ENCODE assay signal across 27 mouse cellular contexts in genomic region chr11:89569391-89570145, GRCm38 (mm10).
DNase-seq lines count a peak whose midpoint lies in the region; ATAC-seq lines count a peak whose summit lies in the region.
"Had no signal": no experiment of that assay in that cellular context is flagged by ENCODE, and none has a peak within 500 bp of the region (broad histone marks: within the 10 kb centered on the region; RNA-seq: fewer than 3 reads in every experiment).

No protein-coding gene starts in this region.

- no peaks in the 10 kb centered on the region for H3K9me3 ChIP-seq in kidney, embryonic 16.5 days (ENCODE audit: low read length)
- H3K9me3 ChIP-seq in forebrain, embryonic 10.5 days: no peaks in the 10 kb centered on the region
- H3K9me3 ChIP-seq: embryonic facial prominence, embryonic 13.5 days; heart, embryonic 12.5 days; hindbrain, embryonic 10.5 days; intestine, embryonic 15.5 days; limb, embryonic 10.5 days; midbrain, embryonic 13.5 days; neural tube, embryonic 12.5 days had no signal

- no peak overlapping the region for H3K4me3 ChIP-seq in kidney, embryonic 16.5 days (ENCODE audit: low read length)
- no peak overlapping the region for H3K4me3 ChIP-seq in forebrain, embryonic 10.5 days
- H3K4me3 ChIP-seq: embryonic facial prominence, embryonic 13.5 days; heart, embryonic 12.5 days; hindbrain, embryonic 10.5 days; intestine, embryonic 15.5 days; left cerebral cortex, adult 2 months; limb, embryonic 10.5 days; midbrain, embryonic 13.5 days; neural tube, embryonic 12.5 days had no signal

- no peak overlapping the region for H3K4me2 ChIP-seq in kidney, embryonic 16.5 days (replicated peaks; ENCODE audit: low read depth, low read length)
- H3K4me2 ChIP-seq: embryonic facial prominence, embryonic 13.5 days; heart, embryonic 12.5 days; intestine, embryonic 15.5 days; midbrain, embryonic 13.5 days; neural tube, embryonic 12.5 days had no signal

- 66% methylated on average over 11 of the region's 11 CpGs for WGBS in kidney, embryonic 16.5 days
- WGBS in forebrain, embryonic 10.5 days: 82% methylated on average over 11 of the region's 11 CpGs

- H3K36me3 ChIP-seq in kidney, embryonic 16.5 days (ENCODE audit: insufficient read depth, low read length): no peaks in the 10 kb centered on the region
- H3K36me3 ChIP-seq in forebrain, embryonic 10.5 days (replicated peaks): no peaks in the 10 kb centered on the region
- H3K36me3 ChIP-seq: embryonic facial prominence, embryonic 13.5 days; heart, embryonic 12.5 days; hindbrain, embryonic 10.5 days; intestine, embryonic 15.5 days; limb, embryonic 10.5 days; midbrain, embryonic 13.5 days; neural tube, embryonic 12.5 days had no signal

- no peak overlapping the region for H3K9ac ChIP-seq in kidney, embryonic 16.5 days (replicated peaks; ENCODE audit: low read length)
- H3K9ac ChIP-seq: embryonic facial prominence, embryonic 13.5 days; heart, embryonic 12.5 days; intestine, embryonic 15.5 days; midbrain, embryonic 13.5 days; neural tube, embryonic 12.5 days had no signal

- H3K4me1 ChIP-seq in kidney, embryonic 16.5 days (ENCODE audit: insufficient read depth, low read length): no peaks in the 10 kb centered on the region
- peaks cover 4% of the 10 kb centered on the region; the same call in 1 of the 2 replicates for H3K4me1 ChIP-seq in forebrain, embryonic 10.5 days
- H3K4me1 ChIP-seq: intestine, embryonic 15.5 days; midbrain, embryonic 13.5 days; neural tube, embryonic 12.5 days had no signal

- H3K27ac ChIP-seq in kidney, embryonic 16.5 days (ENCODE audit: low read length): no peak overlapping the region
- H3K27ac ChIP-seq in forebrain, embryonic 10.5 days: no peak overlapping the region
- H3K27ac ChIP-seq: embryonic facial prominence, embryonic 13.5 days; hindbrain, embryonic 10.5 days; intestine, embryonic 15.5 days; left cerebral cortex, adult 2 months; limb, embryonic 10.5 days; midbrain, embryonic 13.5 days; neural tube, embryonic 12.5 days had no signal

- H3K27me3 ChIP-seq in kidney, embryonic 16.5 days (ENCODE audit: insufficient read depth, low read length): no peaks in the 10 kb centered on the region
- no peaks in the 10 kb centered on the region for H3K27me3 ChIP-seq in forebrain, embryonic 10.5 days (ENCODE audit: poor library complexity, severe bottlenecking)
- H3K27me3 ChIP-seq: heart, embryonic 12.5 days; intestine, embryonic 15.5 days; midbrain, embryonic 13.5 days; neural tube, embryonic 12.5 days had no signal

- peak; percentile 26 for DNase-seq in kidney, adult 9 months
- peak; percentile 88 for DNase-seq in adrenal gland, adult 2 months
- DNase-seq in adrenal gland, postnatal 14 days: peak; percentile 84
- DNase-seq in kidney, postnatal 36 days: peak; percentile 43 to 47
- DNase-seq in urinary bladder, postnatal 36 days (ENCODE audit: low spot score in 2 of 2): no peak
- DNase-seq in forebrain, embryonic 10.5 days (ENCODE audit: extremely low spot score, low spot score): no peak
- DNase-seq: cerebellum, adult 2 months; cerebellum, postnatal 25 days; gastrocnemius, postnatal 10 days; heart, postnatal 10 days; liver; lung, postnatal 14 days; retina, postnatal 1 day; right cerebral cortex, postnatal 25 days; spleen, adult 18-20 months had no signal

- ATAC-seq in kidney, embryonic 16.5 days (ENCODE audit: low FRiP score, low TSS enrichment): no peak
- ATAC-seq: activated CD4-positive, CD25-positive, alpha-beta regulatory T cell, adult 4 months; forebrain, embryonic 14.5 days; hindbrain, embryonic 16.5 days; intestine, embryonic 15.5 days; midbrain, embryonic 13.5 days had no signal

Comparison
In these comparisons a context has a peak if more than half of its experiments do, and no peak if none do; other contexts are left out.
1. DNase-seq: peak in kidney, adult 9 months (single experiment), adrenal gland, adult 2 months (single experiment), adrenal gland, postnatal 14 days (single experiment) and kidney, postnatal 36 days (2 of 2); none in urinary bladder, postnatal 36 days (0 of 2) and forebrain, embryonic 10.5 days (single experiment).